Mouse (Mus musculus) MEL (cell line): ENCODE measurements around the gene Csde1. TPM values are rescaled to one million over a fixed set of nuclear protein-coding genes. Genes with fewer than 3 reads are reported as not detected.

Source experiments
- DNase-seq: peaks from one replicate; pipeline ENCODE4 v3.0.0; 2011; ENCODE audit warnings: low read depth, low spot score
- H3K27ac ChIP-seq: 2 replicates; pipeline ENCODE4 v1.5.1; 2012; ENCODE audit warnings: low read depth, mild to moderate bottlenecking, control low read depth, low read length, moderate library complexity; ENCODE audit not compliant: control insufficient read depth
- H3K27me3 ChIP-seq, 2 experiments: fragments of 150-350 bp in 1 of 2; sonication (generic) in 1 of 2; 2 replicates each; pipeline ENCODE4 v1.6.1; 2012; ENCODE audit warnings: low read length in 2 of 2, mild to moderate bottlenecking in 2 of 2, improper control_type of control experiment in 1 of 2, moderate library complexity in 1 of 2; ENCODE audit not compliant: insufficient read depth in 2 of 2, control insufficient read depth in 1 of 2
- H3K36me3 ChIP-seq, 2 experiments: 2 replicates each; pipeline ENCODE4 v1.6.1; 2012 to 2014; ENCODE audit warnings: low read length in 2 of 2, improper control_type of control experiment in 1 of 2, inconsistent platforms in 1 of 2, mild to moderate bottlenecking in 1 of 2; ENCODE audit not compliant: insufficient read depth in 2 of 2, control insufficient read depth in 1 of 2
- H3K4me1 ChIP-seq, 2 experiments: fragments of 150-350 bp in 1 of 2; sonication (generic) in 1 of 2; 2 replicates each; pipeline ENCODE4 v1.6.1; 2012; ENCODE audit warnings: low read length in 2 of 2, improper control_type of control experiment in 1 of 2, mild to moderate bottlenecking in 1 of 2; ENCODE audit not compliant: insufficient read depth in 2 of 2, control insufficient read depth in 1 of 2
- H3K4me3 ChIP-seq, 2 experiments: fragments of 150-350 bp in 1 of 2; sonication (generic) in 1 of 2; 2 replicates each; pipeline ENCODE4 v1.5.1; 2012; ENCODE audit warnings: low read depth in 2 of 2, low read length in 2 of 2, mild to moderate bottlenecking in 2 of 2, moderate library complexity in 2 of 2, control low read depth in 1 of 2, improper control_type of control experiment in 1 of 2; ENCODE audit not compliant: control insufficient read depth in 1 of 2, insufficient read depth in 1 of 2
- H3K79me2 ChIP-seq: 2 replicates; pipeline ENCODE4 v1.6.1; 2012; ENCODE audit warnings: mild to moderate bottlenecking, low read length, moderate library complexity; ENCODE audit not compliant: control insufficient read depth, poor library complexity, insufficient read depth
- H3K9ac ChIP-seq: 2 replicates; pipeline ENCODE4 v1.6.1; 2012; ENCODE audit warnings: low read depth, mild to moderate bottlenecking, control low read depth, low read length, moderate library complexity; ENCODE audit not compliant: control insufficient read depth, poor library complexity, severe bottlenecking
- H3K9me3 ChIP-seq: fragments of 150-350 bp; sonication (generic); replicated peaks from 2 replicates; pipeline ENCODE4 v1.6.1; 2012; ENCODE audit warnings: mild to moderate bottlenecking, low read length, improper control_type of control experiment, moderate library complexity; ENCODE audit not compliant: insufficient read depth
- CTCF ChIP-seq, 3 experiments: IDR thresholded peaks in 2 of 3; conservative IDR thresholded peaks in 1 of 3; 2 replicates each; pipeline ENCODE4 v1.5.1; 2011 to 2012; ENCODE audit warnings: low read length in 3 of 3, low read depth in 2 of 3, mild to moderate bottlenecking in 2 of 3, improper control_type of control experiment in 1 of 3, inconsistent platforms in 1 of 3, mixed read lengths in 1 of 3, moderate library complexity in 1 of 3; ENCODE audit not compliant: control insufficient read depth in 1 of 3, insufficient read depth in 1 of 3, poor library complexity in 1 of 3, severe bottlenecking in 1 of 3
- E2F4 ChIP-seq: IDR thresholded peaks from 2 replicates; pipeline ENCODE4 v1.6.1; 2011; ENCODE audit warnings: low read depth, low read length, improper control_type of control experiment, borderline replicate concordance
- ELF1 ChIP-seq: IDR thresholded peaks from 2 replicates; pipeline ENCODE4 v1.6.1; 2014; ENCODE audit warnings: low read depth, mild to moderate bottlenecking, inconsistent platforms, low read length, improper control_type of control experiment, moderate library complexity
- GATA1 ChIP-seq: IDR thresholded peaks from 2 replicates; pipeline ENCODE4 v1.6.1; 2011; ENCODE audit warnings: low read depth, low read length, improper control_type of control experiment
- MAZ ChIP-seq: IDR thresholded peaks from 2 replicates; pipeline ENCODE4 v1.6.1; 2012; ENCODE audit warnings: low read depth, mild to moderate bottlenecking, inconsistent platforms, low read length, improper control_type of control experiment
- MXI1 ChIP-seq: IDR thresholded peaks from 2 replicates; pipeline ENCODE4 v1.6.1; 2011; ENCODE audit warnings: mild to moderate bottlenecking, low read depth, low read length, improper control_type of control experiment
- MYB ChIP-seq: IDR thresholded peaks from 2 replicates; pipeline ENCODE4 v1.6.1; 2011; ENCODE audit warnings: mild to moderate bottlenecking, low read depth, low read length, improper control_type of control experiment
- MYC ChIP-seq: IDR thresholded peaks from 2 replicates; pipeline ENCODE4 v1.6.1; 2011; ENCODE audit warnings: low read depth, mild to moderate bottlenecking, low read length, improper control_type of control experiment, moderate library complexity
- NRF1 ChIP-seq: IDR thresholded peaks from 2 replicates; pipeline ENCODE4 v1.6.1; 2014; ENCODE audit warnings: low read depth, mild to moderate bottlenecking, inconsistent platforms, low read length, improper control_type of control experiment, moderate library complexity; ENCODE audit not compliant: poor library complexity, insufficient read depth, severe bottlenecking
- POLR2A ChIP-seq, 2 experiments: IDR thresholded peaks; 2 replicates each; pipeline ENCODE4 v1.6.1; 2011 to 2012; ENCODE audit warnings: low read length in 2 of 2, mild to moderate bottlenecking in 2 of 2, control low read depth in 1 of 2, improper control_type of control experiment in 1 of 2, low read depth in 1 of 2, moderate library complexity in 1 of 2; ENCODE audit not compliant: control insufficient read depth in 1 of 2, insufficient read depth in 1 of 2, poor library complexity in 1 of 2
- RAD21 ChIP-seq: IDR thresholded peaks from 2 replicates; pipeline ENCODE4 v1.6.1; 2011; ENCODE audit warnings: mild to moderate bottlenecking, low read depth, low read length, improper control_type of control experiment
- RCOR1 ChIP-seq: IDR thresholded peaks from 2 replicates; pipeline ENCODE4 v1.6.1; 2012; ENCODE audit warnings: low read depth, mild to moderate bottlenecking, inconsistent platforms, low read length, improper control_type of control experiment
- SMC3 ChIP-seq: IDR thresholded peaks from 2 replicates; pipeline ENCODE4 v1.6.1; 2011; ENCODE audit warnings: low read depth, low read length, improper control_type of control experiment
- UBTF ChIP-seq: IDR thresholded peaks from 2 replicates; pipeline ENCODE4 v1.6.1; 2012; ENCODE audit warnings: low read depth, mild to moderate bottlenecking, inconsistent platforms, low read length, improper control_type of control experiment, moderate library complexity, borderline replicate concordance; ENCODE audit not compliant: insufficient read depth
- USF2 ChIP-seq, 2 experiments: IDR thresholded peaks; 2 replicates each; pipeline ENCODE4 v1.6.1; 2011 to 2012; ENCODE audit warnings: improper control_type of control experiment in 2 of 2, low read length in 2 of 2, borderline replicate concordance in 1 of 2, inconsistent platforms in 1 of 2, low read depth in 1 of 2, mild to moderate bottlenecking in 1 of 2; ENCODE audit not compliant: insufficient read depth in 1 of 2
- ZKSCAN1 ChIP-seq: IDR thresholded peaks from 2 replicates; pipeline ENCODE4 v1.6.1; 2012; ENCODE audit warnings: low read depth, mild to moderate bottlenecking, inconsistent platforms, low read length, improper control_type of control experiment, moderate library complexity
- ZMIZ1 ChIP-seq: IDR thresholded peaks from 2 replicates; pipeline ENCODE4 v1.6.1; 2012; ENCODE audit warnings: low read depth, mild to moderate bottlenecking, inconsistent platforms, low read length, improper control_type of control experiment, moderate library complexity
- polyA plus RNA-seq, 2 experiments: library from polyadenylated mRNA; stranded (reverse) in 1 of 2; unstranded in 1 of 2; fragments of >175 nt in 1 of 2; fragments of >200 nt in 1 of 2; gene quantifications; 2 replicates each; pipeline versions ENCODE4 v1.2.1 to v1.2.4; 2012; ENCODE audit warnings: low replicate concordance in 2 of 2, low read depth in 1 of 2; ENCODE audit not compliant: insufficient read length in 2 of 2, insufficient read depth in 1 of 2, missing spikeins in 1 of 2
- total RNA-seq: library from RNA; depleted of rRNA; stranded (reverse); fragments of 300-350 nt; gene quantifications from 2 replicates; pipeline ENCODE4 v1.2.3, GENCODE M21; 2012

The Csde1 gene
- total and polyA plus RNA-seq, 3 experiments = 142 to 202 (median 189) TPM

GRCm38 (mm10) chr3:103082761-103083160 lies 62.5 kb downstream of the Csde1 start:
- H3K9ac ChIP-seq = no peak overlapping the region
- peaks cover 4 to 7% of the 10 kb centered on the region in 2 experiments; a peak in 2 of 4 replicates for H3K27me3 ChIP-seq
- H3K36me3 ChIP-seq = no peaks in the 10 kb centered on the region
- TF ChIP-seq MAZ (no peak), ZKSCAN1 (no peak), GATA1 (no peak), POLR2A (IDR thresholded peaks at IDR 0.05; ENCODE audit: control insufficient read depth in 1 of 2, insufficient read depth in 1 of 2, low read depth in 1 of 2, low read length in 2 of 2, poor library complexity in 1 of 2) (no peak), CTCF (IDR thresholded peaks at IDR 0.05 in 2 of 3, conservative IDR thresholded peaks at IDR 0.05 in 1 of 3; ENCODE audit: control insufficient read depth in 1 of 3, insufficient read depth in 1 of 3, low read depth in 2 of 3, low read length in 3 of 3, poor library complexity in 1 of 3, severe bottlenecking in 1 of 3) (no peak), ELF1 (no peak), NRF1 (no peak), UBTF (no peak), MYC (no peak), RAD21 (no peak)
- no peaks in the 10 kb centered on the region for H3K79me2 ChIP-seq
- no peak overlapping the region for H3K4me3 ChIP-seq
- H3K9me3 ChIP-seq = no peaks in the 10 kb centered on the region
- no peaks in the 10 kb centered on the region for H3K4me1 ChIP-seq
- H3K27ac ChIP-seq = no peak overlapping the region
- no peak for DNase-seq

- no peak overlapping the region for H3K27ac ChIP-seq
- no peaks in the 10 kb centered on the region for H3K9me3 ChIP-seq
- peaks cover 4 to 7% of the 10 kb centered on the region in 2 experiments; a peak in 2 of 4 replicates for H3K27me3 ChIP-seq
- no peaks in the 10 kb centered on the region for H3K79me2 ChIP-seq
- no peak overlapping the region for H3K9ac ChIP-seq
- no peaks in the 10 kb centered on the region for H3K4me1 ChIP-seq
- no peak for TF ChIP-seq E2F4
- no peak for TF ChIP-seq POLR2A (IDR thresholded peaks at IDR 0.05; ENCODE audit: control insufficient read depth in 1 of 2, insufficient read depth in 1 of 2, low read depth in 1 of 2, low read length in 2 of 2, poor library complexity in 1 of 2)
- TF ChIP-seq USF2 (IDR thresholded peaks at IDR 0.05; ENCODE audit: borderline replicate concordance in 1 of 2, insufficient read depth in 1 of 2, low read depth in 1 of 2, low read length in 2 of 2) = no peak
- no peak for TF ChIP-seq SMC3
- H3K36me3 ChIP-seq = no peaks in the 10 kb centered on the region
- no peak for DNase-seq
- no peak overlapping the region for H3K4me3 ChIP-seq
Measured at GRCm38 (mm10) chr3:103085986-103086385, 65.8 kb downstream of the Csde1 start.

GRCm38 (mm10) chr3:103091753-103092152 lies 71.5 kb downstream of the Csde1 start:
- peak; percentile 59 for DNase-seq
- H3K4me3 ChIP-seq = no peak overlapping the region
- no peaks in the 10 kb centered on the region for H3K9me3 ChIP-seq
- no peak overlapping the region for H3K9ac ChIP-seq
- H3K27me3 ChIP-seq = no peaks in the 10 kb centered on the region
- peaks cover 0 to 7% of the 10 kb centered on the region in 2 experiments; a peak in 2 of 4 replicates for H3K36me3 ChIP-seq
- peaks cover 0 to 7% of the 10 kb centered on the region in 2 experiments; a peak in 3 of 4 replicates for H3K4me1 ChIP-seq
- no peak overlapping the region for H3K27ac ChIP-seq
- no peak for TF ChIP-seq MYB
- no peak for TF ChIP-seq UBTF
- no peak for TF ChIP-seq ZMIZ1
- no peak for TF ChIP-seq RCOR1
- no peak for TF ChIP-seq NRF1
- TF ChIP-seq MXI1 = no peak
- H3K79me2 ChIP-seq = no peaks in the 10 kb centered on the region
